Mouse (Mus musculus): ENCODE results near the gene Zbtb18. TPM values are rescaled to one million over a fixed set of nuclear protein-coding genes. Genes with fewer than 3 reads are reported as not detected.

Zbtb18 gene
- polyA plus RNA-seq, 1 experiment, result not detected

GRCm38 (mm10) chr1:177451991-177452431, 9.9 kb downstream of the Zbtb18 start:
- WGBS, result 86% methylated on average over 4 of the region's 4 CpGs
- TF ChIP-seq CTCF (IDR thresholded peaks at IDR 0.05; ENCODE audit: insufficient read depth, low read depth, low read length), result no peak
- H3K27ac ChIP-seq (ENCODE audit: insufficient read depth, low read depth, low read length), result no peak overlapping the region

DNA sequence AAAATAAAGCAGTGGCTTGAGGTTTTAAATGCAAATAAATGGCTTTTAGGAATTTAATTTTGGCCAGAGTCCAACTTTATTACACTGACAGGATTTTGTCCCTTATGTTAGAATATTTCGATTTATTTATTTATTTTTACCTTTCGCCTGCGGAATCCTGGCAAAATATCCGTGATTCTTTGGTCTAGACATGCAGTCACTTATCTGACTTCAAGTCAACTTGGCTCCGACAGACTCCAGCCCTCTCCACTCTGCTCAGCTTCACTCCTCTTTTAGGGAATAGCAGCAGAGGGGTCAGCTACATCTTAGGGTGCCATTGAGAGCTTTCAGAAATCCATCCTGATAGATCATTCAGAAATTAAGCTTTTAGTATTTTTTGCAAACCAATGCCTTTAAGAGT, 10.8 kb downstream of the Zbtb18 start:
- peaks cover 4% of the 10 kb centered on the region; the same call in 1 of the 2 replicates for H3K4me1 ChIP-seq (ENCODE audit: control insufficient read depth, insufficient read depth, low read length)
- H3K4me3 ChIP-seq (ENCODE audit: insufficient read depth, low read depth, low read length), result no peak overlapping the region
- TF ChIP-seq CTCF (IDR thresholded peaks at IDR 0.05; ENCODE audit: insufficient read depth, low read depth, low read length), result no peak
- no peak for TF ChIP-seq POLR2A (IDR thresholded peaks at IDR 0.05; ENCODE audit: insufficient read depth, low read depth, low read length)
- 91% methylated on average over 5 of the region's 5 CpGs for WGBS
- H3K27ac ChIP-seq (ENCODE audit: insufficient read depth, low read depth, low read length), result no peak overlapping the region

More at GRCm38 (mm10) chr1:177451991-177452431, 9.9 kb downstream of the Zbtb18 start:
- peaks cover 9% of the 10 kb centered on the region; the same call in 1 of the 2 replicates for H3K4me1 ChIP-seq (ENCODE audit: control insufficient read depth, insufficient read depth, low read length)
- no peak overlapping the region for H3K4me3 ChIP-seq (ENCODE audit: insufficient read depth, low read depth, low read length)

- TF ChIP-seq CTCF (IDR thresholded peaks at IDR 0.05; ENCODE audit: insufficient read depth, low read depth, low read length) (no peak), POLR2A (IDR thresholded peaks at IDR 0.05; ENCODE audit: insufficient read depth, low read depth, low read length) (no peak)
- H3K4me3 ChIP-seq (ENCODE audit: insufficient read depth, low read depth, low read length), result no peak overlapping the region
- H3K4me1 ChIP-seq (ENCODE audit: control insufficient read depth, insufficient read depth, low read length), result peaks cover 2% of the 10 kb centered on the region
- H3K27ac ChIP-seq (ENCODE audit: insufficient read depth, low read depth, low read length), result no peak overlapping the region
- 88% methylated on average over 8 of the region's 8 CpGs for WGBS
Observed at GRCm38 (mm10) chr1:177453806-177454205, 11.7 kb downstream of the Zbtb18 start.

DNA sequence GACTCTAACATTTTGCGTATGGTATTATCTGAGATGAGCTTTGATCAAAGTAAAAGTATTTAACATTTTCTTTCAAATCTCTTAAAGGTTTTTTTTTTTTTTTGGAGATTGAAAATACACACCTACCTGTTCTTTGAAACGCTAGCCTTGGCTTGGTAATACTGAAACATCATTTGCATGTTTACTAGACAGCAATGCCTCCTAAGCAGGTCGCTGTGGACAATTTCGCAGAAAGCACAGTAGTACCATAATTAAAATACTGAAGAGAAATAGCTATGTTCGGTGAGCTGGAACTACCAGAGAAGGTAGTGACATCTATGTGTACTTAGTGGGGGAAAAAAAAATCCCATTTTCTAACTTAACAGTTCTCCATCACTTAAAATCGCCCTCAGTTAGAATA, 12.3 kb downstream of the Zbtb18 start:
- H3K4me3 ChIP-seq (ENCODE audit: insufficient read depth, low read depth, low read length), result no peak overlapping the region
- WGBS, result 96% methylated on average over 6 of the region's 6 CpGs
- H3K27ac ChIP-seq (ENCODE audit: insufficient read depth, low read depth, low read length), result no peak overlapping the region
- TF ChIP-seq POLR2A (IDR thresholded peaks at IDR 0.05; ENCODE audit: insufficient read depth, low read depth, low read length) (no peak), CTCF (IDR thresholded peaks at IDR 0.05; ENCODE audit: insufficient read depth, low read depth, low read length) (no peak)
- peaks cover 3% of the 10 kb centered on the region for H3K4me1 ChIP-seq (ENCODE audit: control insufficient read depth, insufficient read depth, low read length)

DNA sequence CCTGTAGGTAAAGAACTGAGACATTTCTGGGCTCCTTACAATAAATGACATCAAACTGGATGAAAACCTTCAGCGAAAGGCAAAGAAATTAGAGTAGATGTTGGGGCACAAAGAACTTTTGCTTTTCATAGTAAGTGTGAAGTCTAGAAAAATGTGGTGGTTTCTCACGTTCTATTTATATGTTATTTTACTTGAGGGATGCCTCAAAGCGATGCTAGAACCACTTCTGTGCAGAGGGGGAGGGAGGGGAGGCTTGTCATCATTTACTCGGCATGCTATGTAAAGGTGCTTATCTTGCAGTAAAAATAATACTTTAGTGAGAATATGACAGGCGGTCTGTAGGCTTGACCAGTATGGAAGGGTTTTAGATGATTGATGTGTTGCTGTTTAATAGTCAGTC, 13.3 kb downstream of the Zbtb18 start:
- TF ChIP-seq POLR2A (IDR thresholded peaks at IDR 0.05; ENCODE audit: insufficient read depth, low read depth, low read length) (no peak), CTCF (IDR thresholded peaks at IDR 0.05; ENCODE audit: insufficient read depth, low read depth, low read length) (no peak)
- 89% methylated on average over 5 of the region's 5 CpGs for WGBS
- Histone ChIP-seq H3K4me3 (ENCODE audit: insufficient read depth, low read depth, low read length) (no peak overlapping the region), H3K27ac (ENCODE audit: insufficient read depth, low read depth, low read length) (no peak overlapping the region), H3K4me1 (ENCODE audit: control insufficient read depth, insufficient read depth, low read length) (peaks cover 3% of the 10 kb centered on the region)

GRCm38 (mm10) chr1:177456208-177456607, 14.1 kb downstream of the Zbtb18 start:
- TF ChIP-seq CTCF (IDR thresholded peaks at IDR 0.05; ENCODE audit: insufficient read depth, low read depth, low read length), result no peak
- no peak for TF ChIP-seq POLR2A (IDR thresholded peaks at IDR 0.05; ENCODE audit: insufficient read depth, low read depth, low read length)
- 91% methylated on average over 4 of the region's 4 CpGs for WGBS
- Histone ChIP-seq H3K27ac (ENCODE audit: insufficient read depth, low read depth, low read length) (no peak overlapping the region), H3K4me3 (ENCODE audit: insufficient read depth, low read depth, low read length) (no peak overlapping the region), H3K4me1 (ENCODE audit: control insufficient read depth, insufficient read depth, low read length) (peaks cover 3% of the 10 kb centered on the region)

- no peak overlapping the region for H3K4me3 ChIP-seq (ENCODE audit: insufficient read depth, low read depth, low read length)
- TF ChIP-seq POLR2A (IDR thresholded peaks at IDR 0.05; ENCODE audit: insufficient read depth, low read depth, low read length), result no peak
- TF ChIP-seq CTCF (IDR thresholded peaks at IDR 0.05; ENCODE audit: insufficient read depth, low read depth, low read length), result no peak
- WGBS, result 73% methylated on average over 4 of the region's 4 CpGs
- no peak overlapping the region for H3K27ac ChIP-seq (ENCODE audit: insufficient read depth, low read depth, low read length)
- H3K4me1 ChIP-seq (ENCODE audit: control insufficient read depth, insufficient read depth, low read length), result peaks cover 3% of the 10 kb centered on the region
Observed at GRCm38 (mm10) chr1:177456772-177457171, 14.6 kb downstream of the Zbtb18 start.

GRCm38 (mm10) chr1:177457981-177458380, 15.8 kb downstream of the Zbtb18 start:
- no peak overlapping the region for H3K4me3 ChIP-seq (ENCODE audit: insufficient read depth, low read depth, low read length)
- peaks cover 3% of the 10 kb centered on the region for H3K4me1 ChIP-seq (ENCODE audit: control insufficient read depth, insufficient read depth, low read length)
- WGBS, result 93% methylated on average over 6 of the region's 6 CpGs
- no peak overlapping the region for H3K27ac ChIP-seq (ENCODE audit: insufficient read depth, low read depth, low read length)
- TF ChIP-seq POLR2A (IDR thresholded peaks at IDR 0.05; ENCODE audit: insufficient read depth, low read depth, low read length), result no peak
- TF ChIP-seq CTCF (IDR thresholded peaks at IDR 0.05; ENCODE audit: insufficient read depth, low read depth, low read length), result no peak

DNA sequence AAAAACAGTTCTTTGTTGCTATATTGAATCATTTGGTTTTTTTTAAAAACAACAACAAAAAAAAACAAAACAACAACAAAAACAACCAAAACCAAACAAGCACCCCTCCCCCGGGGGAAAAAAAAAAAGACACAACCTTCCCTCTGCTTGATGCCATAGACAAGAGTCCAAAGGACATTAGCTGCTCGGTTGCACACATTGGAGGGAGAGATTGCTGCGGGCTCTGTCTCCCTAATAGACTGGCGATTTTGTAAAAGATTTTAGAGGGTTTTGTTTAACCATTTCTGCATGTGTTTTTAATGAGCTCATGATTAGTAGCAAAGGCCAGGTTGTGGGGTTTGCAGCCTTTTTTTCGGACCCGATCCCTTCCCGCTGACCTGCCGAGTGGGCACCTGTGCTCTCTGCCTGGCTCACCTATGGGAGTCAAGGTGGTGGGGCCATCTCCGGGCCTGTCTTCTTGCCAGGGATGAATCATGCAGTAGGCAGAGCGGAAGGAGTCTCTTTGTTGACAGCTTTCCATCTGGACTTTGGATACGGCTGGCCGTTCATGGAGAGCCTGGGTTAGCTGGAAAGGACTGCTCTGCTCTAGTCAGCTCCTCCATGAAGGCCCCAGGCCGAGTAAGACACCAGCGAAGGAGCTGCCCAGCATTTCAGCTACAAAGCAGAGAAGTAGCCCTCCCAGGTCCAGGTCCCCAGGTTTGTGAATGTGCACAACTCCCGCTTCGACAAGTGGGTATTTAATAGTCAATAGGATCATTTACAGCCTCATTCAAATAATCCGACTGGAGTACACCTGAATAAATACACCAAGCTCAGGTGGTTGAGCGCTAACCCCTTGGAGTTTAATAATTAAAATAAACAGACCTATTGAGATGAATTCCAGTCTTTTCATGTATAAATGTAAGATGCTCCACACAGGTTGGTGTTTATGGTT, 16.6 kb downstream of the Zbtb18 start:
- 53% methylated on average over 18 of the region's 18 CpGs for WGBS
- H3K4me1 ChIP-seq (ENCODE audit: control insufficient read depth, insufficient read depth, low read length), result peaks cover 3% of the 10 kb centered on the region
- no peak overlapping the region for H3K27ac ChIP-seq (ENCODE audit: insufficient read depth, low read depth, low read length)
- TF ChIP-seq POLR2A (IDR thresholded peaks at IDR 0.05; ENCODE audit: insufficient read depth, low read depth, low read length) (no peak), CTCF (IDR thresholded peaks at IDR 0.05; ENCODE audit: insufficient read depth, low read depth, low read length) (no peak)
- no peak overlapping the region for H3K4me3 ChIP-seq (ENCODE audit: insufficient read depth, low read depth, low read length)

Measured in olfactory bulb, adult 2 months (tissue).